Mouse (Mus musculus): Measurements from ENCODE around the gene Zfp511. TPM values are rescaled to one million over a fixed set of nuclear protein-coding genes. Genes with fewer than 3 reads are reported as not detected.

The Zfp511 gene
- total and polyA plus RNA-seq, 3 experiments, result 17.4 to 25.7 (median 23.8) TPM

- H3K36me3 ChIP-seq (replicated peaks), result peaks cover 62% of the 10 kb centered on the region
- no peak for ATAC-seq (ENCODE audit: extremely low read depth, insufficient number of reproducible peaks, low FRiP score, poor library complexity, severe bottlenecking)
Measured at GRCm38 (mm10) chr7:139994676-139995075, 41.5 kb upstream of the Zfp511 start.

DNA sequence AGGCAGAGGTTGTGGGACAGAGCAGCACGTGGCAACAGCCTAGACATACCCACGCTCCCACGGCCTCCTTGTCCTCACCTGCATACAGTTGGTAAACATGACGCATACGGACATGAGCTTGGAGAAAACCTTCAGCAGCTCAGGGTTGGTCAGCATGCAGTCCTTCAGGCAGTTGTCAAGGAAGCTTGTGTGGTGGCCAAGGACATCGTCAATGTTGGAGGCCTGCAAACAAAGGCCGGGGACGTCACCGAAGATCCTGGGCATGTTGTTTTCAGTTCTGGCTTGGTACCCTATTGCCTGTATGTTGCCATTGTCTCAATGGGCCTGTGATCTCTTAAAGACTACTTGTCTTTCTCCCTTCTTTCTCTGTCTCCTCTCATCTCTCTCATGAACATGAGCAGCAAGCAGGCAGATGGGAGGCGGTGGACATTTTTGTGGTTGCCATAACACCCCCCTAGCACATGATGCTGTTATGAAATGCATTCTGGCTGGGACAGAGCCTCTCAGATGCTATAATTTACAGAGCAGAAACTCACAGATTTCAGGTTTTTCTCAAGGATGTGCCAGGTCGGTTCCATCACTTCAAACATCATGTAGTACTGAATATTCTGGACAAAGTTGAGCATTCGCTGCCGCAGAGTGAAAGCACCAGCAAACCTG is 37.4 kb upstream of the Zfp511 start:
- no peaks in the 10 kb centered on the region for H3K9me3 ChIP-seq (replicated peaks)
- no peaks in the 10 kb centered on the region for H3K27me3 ChIP-seq (ENCODE audit: insufficient read depth, low read length)
- no peaks in the 10 kb centered on the region; the same call in 1 of the 2 replicates for H3K4me1 ChIP-seq (ENCODE audit: insufficient read depth, low read depth, low read length)
- peaks cover 95% of the 10 kb centered on the region for H3K36me3 ChIP-seq (replicated peaks)
- no peak overlapping the region for H3K4me3 ChIP-seq (ENCODE audit: low read depth, low read length)
- no peak for ATAC-seq (ENCODE audit: extremely low read depth, insufficient number of reproducible peaks, low FRiP score, poor library complexity, severe bottlenecking)
- DNase-seq (ENCODE audit: low spot score), result no peak
- TF ChIP-seq GATA1 (IDR thresholded peaks at IDR 0.05; ENCODE audit: borderline replicate concordance, low read length), result no peak
- TF ChIP-seq CTCF (IDR thresholded peaks at IDR 0.05; ENCODE audit: low read depth, low read length), result no peak
- TF ChIP-seq GATA2 (IDR thresholded peaks at IDR 0.05; ENCODE audit: borderline replicate concordance, low read depth, low read length), result no peak
- no peak for TF ChIP-seq POLR2AphosphoS5 (IDR thresholded peaks at IDR 0.05; ENCODE audit: insufficient replicate concordance, low read depth, low read length)
- no peak for TF ChIP-seq TAL1 (conservative IDR thresholded peaks at IDR 0.05; ENCODE audit: low read depth, low read length)

More at GRCm38 (mm10) chr7:139994676-139995075, 41.5 kb upstream of the Zfp511 start:
- peaks cover 10% of the 10 kb centered on the region for H3K4me1 ChIP-seq (ENCODE audit: insufficient read depth, low read depth, low read length)
- peak; percentile 21 for DNase-seq (ENCODE audit: low spot score)
- TF ChIP-seq TAL1 (conservative IDR thresholded peaks at IDR 0.05; ENCODE audit: low read depth, low read length), result no peak
- TF ChIP-seq GATA1 (IDR thresholded peaks at IDR 0.05; ENCODE audit: borderline replicate concordance, low read length), result no peak
- no peak for TF ChIP-seq GATA2 (IDR thresholded peaks at IDR 0.05; ENCODE audit: borderline replicate concordance, low read depth, low read length)
- TF ChIP-seq CTCF (IDR thresholded peaks at IDR 0.05; ENCODE audit: low read depth, low read length), result peak; percentile 61
- H3K27me3 ChIP-seq (ENCODE audit: insufficient read depth, low read length), result peaks cover 3% of the 10 kb centered on the region
- H3K4me3 ChIP-seq (ENCODE audit: low read depth, low read length), result no peak overlapping the region
- no peaks in the 10 kb centered on the region for H3K9me3 ChIP-seq (replicated peaks)

DNA sequence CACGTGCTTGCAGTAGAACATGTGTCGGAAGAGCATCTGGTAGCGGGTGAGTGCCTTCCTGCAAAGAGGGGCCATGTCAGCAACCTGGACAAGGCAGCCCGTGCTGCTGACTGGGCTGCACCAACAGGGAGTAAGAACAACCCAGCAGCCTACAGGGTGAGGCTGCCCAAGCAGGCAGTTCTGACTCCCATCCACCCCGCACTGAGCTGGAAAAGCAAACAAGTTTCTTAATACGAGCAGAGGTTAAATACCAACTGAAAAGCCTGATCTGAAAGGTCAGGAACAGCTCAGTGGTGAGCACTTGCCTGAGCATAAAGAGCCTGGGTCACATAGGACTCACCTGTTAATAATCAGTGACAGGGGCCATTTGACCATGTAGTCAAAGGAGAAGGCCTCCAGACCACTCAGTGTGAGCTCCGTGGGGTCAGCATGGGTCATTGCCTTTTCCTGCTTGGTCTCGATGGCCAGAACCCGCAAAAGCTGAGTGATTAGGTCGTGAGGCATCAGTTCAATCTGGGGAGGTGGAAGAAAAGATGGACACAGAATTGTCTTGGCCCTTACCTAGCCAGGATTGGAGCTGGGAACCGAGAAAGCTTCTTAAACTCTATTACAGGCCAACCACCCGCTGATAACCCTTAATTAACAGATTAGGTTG is 35.0 kb upstream of the Zfp511 start:
- no peak for DNase-seq (ENCODE audit: low spot score)
- Histone ChIP-seq H3K9me3 (replicated peaks) (no peaks in the 10 kb centered on the region), H3K36me3 (replicated peaks) (peaks cover 93% of the 10 kb centered on the region), H3K27me3 (ENCODE audit: insufficient read depth, low read length) (no peaks in the 10 kb centered on the region), H3K4me1 (ENCODE audit: insufficient read depth, low read depth, low read length) (no peaks in the 10 kb centered on the region), H3K4me3 (ENCODE audit: low read depth, low read length) (no peak overlapping the region)
- no peak for ATAC-seq (ENCODE audit: extremely low read depth, insufficient number of reproducible peaks, low FRiP score, poor library complexity, severe bottlenecking)
- TF ChIP-seq CTCF (IDR thresholded peaks at IDR 0.05; ENCODE audit: low read depth, low read length) (no peak), POLR2AphosphoS5 (IDR thresholded peaks at IDR 0.05; ENCODE audit: insufficient replicate concordance, low read depth, low read length) (no peak), GATA2 (IDR thresholded peaks at IDR 0.05; ENCODE audit: borderline replicate concordance, low read depth, low read length) (no peak), TAL1 (conservative IDR thresholded peaks at IDR 0.05; ENCODE audit: low read depth, low read length) (no peak), GATA1 (IDR thresholded peaks at IDR 0.05; ENCODE audit: borderline replicate concordance, low read length) (no peak)

GRCm38 (mm10) chr7:140004666-140005065 is 31.5 kb upstream of the Zfp511 start:
- Histone ChIP-seq H3K36me3 (replicated peaks) (peaks cover 88% of the 10 kb centered on the region), H3K4me3 (ENCODE audit: low read depth, low read length) (no peak overlapping the region), H3K9me3 (replicated peaks) (no peaks in the 10 kb centered on the region), H3K4me1 (ENCODE audit: insufficient read depth, low read depth, low read length) (no peaks in the 10 kb centered on the region), H3K27me3 (ENCODE audit: insufficient read depth, low read length) (no peaks in the 10 kb centered on the region)
- no peak for TF ChIP-seq GATA1 (IDR thresholded peaks at IDR 0.05; ENCODE audit: borderline replicate concordance, low read length)
- DNase-seq (ENCODE audit: low spot score) (no peak), ATAC-seq (ENCODE audit: extremely low read depth, insufficient number of reproducible peaks, low FRiP score, poor library complexity, severe bottlenecking) (no peak)

DNA sequence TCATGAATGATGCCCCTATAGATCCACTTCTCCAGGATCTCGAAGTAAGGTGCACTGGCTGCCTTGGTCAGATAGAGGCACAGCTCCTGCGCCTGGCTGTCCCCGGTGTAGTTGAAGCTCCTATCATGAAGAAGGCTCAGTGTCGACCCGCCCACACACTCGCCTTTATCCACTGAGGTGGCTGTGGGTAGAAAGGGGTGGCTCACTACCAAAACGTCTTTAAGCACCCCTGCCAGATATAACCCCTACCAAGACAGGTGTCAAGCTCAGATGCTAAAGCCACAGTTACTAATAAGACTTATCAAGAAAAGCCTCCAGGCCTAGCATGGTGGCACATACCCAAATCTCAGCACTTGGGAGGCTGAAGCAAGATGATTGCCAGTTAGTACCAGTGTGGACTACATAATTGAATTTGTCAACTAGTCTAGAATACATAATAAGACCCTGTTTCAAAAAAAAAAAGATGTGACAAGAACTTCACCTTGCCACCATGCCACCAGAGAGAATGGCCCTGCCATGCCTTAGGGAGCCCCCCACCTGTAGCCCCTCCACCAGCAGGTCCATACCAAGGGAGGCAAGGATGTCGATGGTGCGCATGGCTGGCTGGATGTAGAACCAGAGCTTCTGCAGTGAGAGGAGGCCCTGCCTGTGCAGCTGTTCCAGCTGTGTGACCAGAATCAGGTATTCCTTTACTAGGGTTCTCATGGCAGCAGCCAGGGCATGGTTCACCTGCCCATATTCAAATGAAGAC is 29.2 kb upstream of the Zfp511 start:
- DNase-seq (ENCODE audit: low spot score), result no peak
- Histone ChIP-seq H3K4me3 (ENCODE audit: low read depth, low read length) (no peak overlapping the region), H3K9me3 (replicated peaks) (peaks cover 13% of the 10 kb centered on the region), H3K36me3 (replicated peaks) (peaks cover 78% of the 10 kb centered on the region), H3K4me1 (ENCODE audit: insufficient read depth, low read depth, low read length) (no peaks in the 10 kb centered on the region), H3K27me3 (ENCODE audit: insufficient read depth, low read length) (no peaks in the 10 kb centered on the region)
- no peak for TF ChIP-seq CTCF (IDR thresholded peaks at IDR 0.05; ENCODE audit: low read depth, low read length)
- TF ChIP-seq GATA1 (IDR thresholded peaks at IDR 0.05; ENCODE audit: borderline replicate concordance, low read length), result no peak
- no peak for TF ChIP-seq TAL1 (conservative IDR thresholded peaks at IDR 0.05; ENCODE audit: low read depth, low read length)
- no peak for TF ChIP-seq GATA2 (IDR thresholded peaks at IDR 0.05; ENCODE audit: borderline replicate concordance, low read depth, low read length)
- no peak for TF ChIP-seq POLR2AphosphoS5 (IDR thresholded peaks at IDR 0.05; ENCODE audit: insufficient replicate concordance, low read depth, low read length)
- ATAC-seq (ENCODE audit: extremely low read depth, insufficient number of reproducible peaks, low FRiP score, poor library complexity, severe bottlenecking), result no peak

DNA sequence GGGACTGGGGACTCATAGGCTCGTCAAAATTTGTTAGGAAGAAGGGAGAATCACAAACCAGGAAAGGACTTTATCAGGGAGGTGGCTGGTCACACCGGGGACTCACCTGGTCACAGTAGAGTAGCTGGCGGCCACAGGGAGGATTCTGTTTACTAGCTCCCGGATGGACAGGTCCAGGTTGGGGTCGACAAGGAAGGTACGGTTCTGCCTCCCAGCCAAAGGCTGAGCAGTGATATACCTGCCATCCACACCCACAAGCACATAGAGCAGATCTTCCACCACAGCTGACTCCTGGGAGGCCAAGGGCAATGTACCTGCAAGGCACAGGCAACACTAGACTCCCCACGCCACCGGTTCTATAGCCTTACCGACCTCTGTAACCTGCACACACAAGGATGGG is 28.4 kb upstream of the Zfp511 start:
- TF ChIP-seq TAL1 (conservative IDR thresholded peaks at IDR 0.05; ENCODE audit: low read depth, low read length) (no peak), CTCF (IDR thresholded peaks at IDR 0.05; ENCODE audit: low read depth, low read length) (no peak), POLR2AphosphoS5 (IDR thresholded peaks at IDR 0.05; ENCODE audit: insufficient replicate concordance, low read depth, low read length) (no peak), GATA2 (IDR thresholded peaks at IDR 0.05; ENCODE audit: borderline replicate concordance, low read depth, low read length) (no peak), GATA1 (IDR thresholded peaks at IDR 0.05; ENCODE audit: borderline replicate concordance, low read length) (no peak)
- DNase-seq (ENCODE audit: low spot score), result no peak
- no peak overlapping the region for H3K4me3 ChIP-seq (ENCODE audit: low read depth, low read length)
- H3K4me1 ChIP-seq (ENCODE audit: insufficient read depth, low read depth, low read length), result no peaks in the 10 kb centered on the region
- no peaks in the 10 kb centered on the region for H3K27me3 ChIP-seq (ENCODE audit: insufficient read depth, low read length)
- no peak for ATAC-seq (ENCODE audit: extremely low read depth, insufficient number of reproducible peaks, low FRiP score, poor library complexity, severe bottlenecking)
- peaks cover 13% of the 10 kb centered on the region for H3K9me3 ChIP-seq (replicated peaks)
- H3K36me3 ChIP-seq (replicated peaks), result peaks cover 71% of the 10 kb centered on the region
